Mouse (Mus musculus) G1E (cell line): ENCODE results near the gene Mbnl1. TPM values are rescaled to one million over a fixed set of nuclear protein-coding genes. Genes with fewer than 3 reads are reported as not detected.

Experiments
- ATAC-seq: 2 replicates; pipeline ENCODE4 v1.8.0; 2016; ENCODE audit warnings: mild to moderate bottlenecking; ENCODE audit not compliant: insufficient number of reproducible peaks, poor library complexity, low FRiP score, severe bottlenecking; ENCODE audit errors: extremely low read depth
- DNase-seq: peaks from one replicate; pipeline ENCODE4 v3.0.0; 2012; ENCODE audit warnings: low spot score
- H3K27me3 ChIP-seq: 2 replicates; pipeline ENCODE4 v1.6.1; 2012; ENCODE audit warnings: mild to moderate bottlenecking, low read length, inconsistent platforms; ENCODE audit not compliant: insufficient read depth
- H3K36me3 ChIP-seq: replicated peaks from 2 replicates; pipeline ENCODE3; 2012; ENCODE audit warnings: mild to moderate bottlenecking, inconsistent platforms
- H3K4me1 ChIP-seq: 2 replicates; pipeline ENCODE4 v1.6.1; 2012; ENCODE audit warnings: low read depth, low read length, inconsistent platforms, mixed read lengths; ENCODE audit not compliant: insufficient read depth
- H3K4me3 ChIP-seq: 2 replicates; pipeline ENCODE4 v1.5.1; 2012; ENCODE audit warnings: low read depth, mild to moderate bottlenecking, inconsistent platforms, low read length, moderate library complexity, mixed read lengths
- H3K9me3 ChIP-seq: replicated peaks from 2 replicates; pipeline ENCODE4 v1.6.1; 2012; ENCODE audit warnings: inconsistent platforms
- CTCF ChIP-seq: IDR thresholded peaks from 2 replicates; pipeline ENCODE4 v1.5.1; 2012; ENCODE audit warnings: low read depth, low read length, inconsistent platforms, mixed read lengths
- GATA1 ChIP-seq: IDR thresholded peaks from 2 replicates; pipeline ENCODE4 v1.6.1; 2012; ENCODE audit warnings: borderline replicate concordance, low read length, inconsistent platforms, mixed read lengths
- GATA2 ChIP-seq: IDR thresholded peaks from 2 replicates; pipeline ENCODE4 v1.6.1; 2012; ENCODE audit warnings: low read depth, low read length, inconsistent platforms, borderline replicate concordance
- POLR2AphosphoS5 ChIP-seq: IDR thresholded peaks from 2 replicates; pipeline ENCODE4 v1.6.1; 2012; ENCODE audit warnings: low read depth, low read length, inconsistent platforms; ENCODE audit not compliant: insufficient replicate concordance
- TAL1 ChIP-seq: conservative IDR thresholded peaks from 2 replicates; pipeline ENCODE4 v1.6.1; 2012; ENCODE audit warnings: low read depth, low read length, inconsistent platforms, mixed read lengths
- polyA plus RNA-seq: library from polyadenylated mRNA; stranded (reverse); fragments of >175 nt; gene quantifications from 2 replicates; pipeline ENCODE4 v1.2.3, GENCODE M21; 2012
- total RNA-seq, 2 experiments: library from RNA; stranded (forward) in 1 of 2; stranded (reverse) in 1 of 2; fragments of 200-1000 nt in 1 of 2; fragments of >200 nt in 1 of 2; fragmentation: Nextera tagmentation in 1 of 2; gene quantifications; 2 replicates each; pipeline ENCODE4 v1.2.3; 2014 to 2017

Gene Mbnl1
- total and polyA plus RNA-seq, 3 experiments = 131 to 879 (median 680) TPM

- ATAC-seq (no peak), DNase-seq (no peak)
- Histone ChIP-seq H3K4me1 (peaks cover 59% of the 10 kb centered on the region), H3K4me3 (peak overlapping the region; percentile 94), H3K27me3 (no peaks in the 10 kb centered on the region), H3K9me3 (no peaks in the 10 kb centered on the region), H3K36me3 (peaks cover 31% of the 10 kb centered on the region)
- TF ChIP-seq CTCF (no peak), GATA2 (no peak), GATA1 (no peak), POLR2AphosphoS5 (no peak), TAL1 (no peak)
Measured at GRCm38 (mm10) chr3:60503196-60503595, 30.6 kb downstream of the Mbnl1 start.

GRCm38 (mm10) chr3:60504775-60505430, 32.3 kb downstream of the Mbnl1 start:
- Histone ChIP-seq H3K27me3 (no peaks in the 10 kb centered on the region), H3K4me1 (peaks cover 58% of the 10 kb centered on the region)

GRCm38 (mm10) chr3:60506821-60507220, 34.2 kb downstream of the Mbnl1 start:
- H3K4me1 ChIP-seq = peaks cover 73% of the 10 kb centered on the region

More at GRCm38 (mm10) chr3:60504775-60505430, 32.3 kb downstream of the Mbnl1 start:
- no peaks in the 10 kb centered on the region for H3K9me3 ChIP-seq
- no peak for TF ChIP-seq GATA1
- no peak for TF ChIP-seq GATA2
- no peak for TF ChIP-seq TAL1
- no peak for TF ChIP-seq CTCF
- no peak for TF ChIP-seq POLR2AphosphoS5
- peaks cover 35% of the 10 kb centered on the region for H3K36me3 ChIP-seq
- no peak for DNase-seq
- no peak for ATAC-seq
- H3K4me3 ChIP-seq = peak overlapping the region; percentile 54; the same call in 1 of the 2 replicates

GRCm38 (mm10) chr3:60507496-60507895, 34.9 kb downstream of the Mbnl1 start:
- peaks cover 43% of the 10 kb centered on the region for H3K36me3 ChIP-seq

More at GRCm38 (mm10) chr3:60506821-60507220, 34.2 kb downstream of the Mbnl1 start:
- peaks cover 44% of the 10 kb centered on the region for H3K36me3 ChIP-seq
- DNase-seq = no peak
- TF ChIP-seq GATA1 (no peak), CTCF (no peak), GATA2 (no peak), TAL1 (no peak), POLR2AphosphoS5 (no peak)
- peak overlapping the region; percentile 30; the same call in 1 of the 2 replicates for H3K4me3 ChIP-seq
- H3K9me3 ChIP-seq = no peaks in the 10 kb centered on the region
- no peaks in the 10 kb centered on the region for H3K27me3 ChIP-seq
- ATAC-seq = no peak

GRCm38 (mm10) chr3:60507979-60508378, 35.3 kb downstream of the Mbnl1 start:
- Histone ChIP-seq H3K9me3 (no peaks in the 10 kb centered on the region), H3K4me3 (peak overlapping the region; percentile 46; the same call in 1 of the 2 replicates), H3K4me1 (peaks cover 77% of the 10 kb centered on the region), H3K27me3 (no peaks in the 10 kb centered on the region), H3K36me3 (peaks cover 45% of the 10 kb centered on the region)
- DNase-seq (no peak), ATAC-seq (no peak)
- TF ChIP-seq GATA2 (no peak), CTCF (no peak), GATA1 (no peak), TAL1 (no peak), POLR2AphosphoS5 (no peak)

More at GRCm38 (mm10) chr3:60507496-60507895, 34.9 kb downstream of the Mbnl1 start:
- H3K4me1 ChIP-seq = peaks cover 74% of the 10 kb centered on the region
- ATAC-seq = no peak
- no peaks in the 10 kb centered on the region for H3K27me3 ChIP-seq
- H3K4me3 ChIP-seq = no peak overlapping the region; the same call in 1 of the 2 replicates
- no peak for DNase-seq
- no peaks in the 10 kb centered on the region for H3K9me3 ChIP-seq
- TF ChIP-seq POLR2AphosphoS5 = no peak
- no peak for TF ChIP-seq TAL1
- TF ChIP-seq GATA1 = no peak
- no peak for TF ChIP-seq GATA2

GRCm38 (mm10) chr3:60511197-60511596, 38.6 kb downstream of the Mbnl1 start:
- no peak overlapping the region; the same call in 1 of the 2 replicates for H3K4me3 ChIP-seq
- H3K27me3 ChIP-seq = no peaks in the 10 kb centered on the region
- TF ChIP-seq POLR2AphosphoS5 (no peak), GATA2 (no peak), GATA1 (no peak), TAL1 (no peak), CTCF (no peak)
- peaks cover 45% of the 10 kb centered on the region for H3K36me3 ChIP-seq
- H3K4me1 ChIP-seq = peaks cover 83% of the 10 kb centered on the region
- H3K9me3 ChIP-seq = no peaks in the 10 kb centered on the region
- DNase-seq = no peak
- ATAC-seq = no peak
